Mouse (Mus musculus) embryonic stem cell, embryonic (primary cell): ENCODE data around the gene Cox6a1.

Experiments used
- CTCF ChIA-PET, 4 experiments: fragments of 300-600 bp in 2 of 4; fragments of 350-600 bp in 2 of 4; sonication (Branson Sonifier 250); formaldehyde crosslinking; loops; one replicate each; lab custom pipeline; 2022; ENCODE audit warnings: inconsistent platforms in 2 of 4; lab: Charles Lee
- POLR2A ChIA-PET, 4 experiments: fragments of 300-600 bp in 2 of 4; fragments of 350-600 bp in 2 of 4; sonication (Branson Sonifier 250); formaldehyde crosslinking; loops; one replicate each; lab custom pipeline; 2022; ENCODE audit warnings: antibody characterized with exemption in 4 of 4, inconsistent platforms in 1 of 4; lab: Charles Lee

The Cox6a1 gene

DNA sequence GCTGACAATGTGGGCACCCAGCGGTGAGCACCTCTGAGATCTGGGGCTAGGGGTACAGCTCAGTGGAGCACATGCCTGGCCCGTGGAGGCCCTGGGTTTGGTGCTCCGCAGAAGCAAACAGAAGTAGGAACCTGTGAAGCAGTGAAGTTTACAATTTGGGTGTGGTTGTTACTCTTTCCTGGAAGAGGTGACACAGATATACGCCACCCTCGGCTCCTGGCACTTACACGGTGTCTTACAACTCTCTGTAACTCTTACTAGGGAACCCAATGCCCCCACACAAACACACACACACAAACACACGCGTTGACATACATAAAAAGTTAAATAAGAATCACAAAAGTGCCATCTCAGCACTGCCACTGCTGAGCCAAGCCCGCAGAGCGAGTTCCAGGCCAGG, 52.4 kb downstream of the Cox6a1 start:
- ChIA-PET POLR2A (interaction anchor here (0.6 to 3.4 kb wide), 33 partner anchors 8 to 293 kb away, joined by 3 to 17 read pairs (median 3); partner anchors contain the start of genes Rnf10 (in 2 of the 4), Srsf9 (in 1 of the 4) and Unc119b (in 1 of the 4)), CTCF (interaction anchor here in 2 of 4 experiments (0.6 to 1.6 kb wide), 2 partner anchors 10 to 12 kb away, joined by 3 to 4 read pairs; no protein-coding TSS in a partner anchor)
